Mouse (Mus musculus) heart, adult 2 months (tissue): ENCODE results near the gene Tenm3. TPM values are rescaled to one million over a fixed set of nuclear protein-coding genes. Genes with fewer than 3 reads are reported as not detected.

Experiments used
- DNase-seq, 2 experiments: peaks; one replicate each; pipeline ENCODE4 v3.0.0; 2021
- H3K27ac ChIP-seq: fragments of 200-600 bp; 2 replicates; pipeline ENCODE4 v1.8.1; 2022
- H3K27me3 ChIP-seq: fragments of 200-500 bp; 2 replicates; pipeline ENCODE4 v1.6.1; 2012; ENCODE audit warnings: mild to moderate bottlenecking, low read length, inconsistent platforms, mixed read lengths; ENCODE audit not compliant: control insufficient read depth, insufficient read depth
- H3K36me3 ChIP-seq: fragments of 200-500 bp; 2 replicates; pipeline ENCODE4 v1.6.1; 2012; ENCODE audit warnings: low read length, inconsistent platforms; ENCODE audit not compliant: control insufficient read depth, insufficient read depth
- H3K4me1 ChIP-seq: fragments of 200-500 bp; 2 replicates; pipeline ENCODE4 v1.6.1; 2011; ENCODE audit warnings: low read length; ENCODE audit not compliant: control insufficient read depth, insufficient read depth
- H3K4me3 ChIP-seq: fragments of 200-600 bp; 2 replicates; pipeline ENCODE4 v1.8.1; 2022
- H3K79me2 ChIP-seq: fragments of 200-500 bp; replicated peaks from 2 replicates; pipeline ENCODE4 v1.6.1; 2012; ENCODE audit warnings: mild to moderate bottlenecking, inconsistent platforms, low read length, moderate library complexity, mixed read lengths; ENCODE audit not compliant: control insufficient read depth, insufficient read depth
- H3K9ac ChIP-seq: fragments of 200-500 bp; 2 replicates; pipeline ENCODE4 v1.6.1; 2012; ENCODE audit warnings: low read depth, mild to moderate bottlenecking, control low read depth, inconsistent platforms, low read length, mixed read lengths
- CTCF ChIP-seq: fragments of 200-600 bp; IDR thresholded peaks from 2 replicates; pipeline ENCODE4 v1.8.1; 2022; ENCODE audit warnings: antibody characterized with exemption, mild to moderate bottlenecking, moderate library complexity
- EP300 ChIP-seq: fragments of 200-500 bp; IDR thresholded peaks from 2 replicates; pipeline ENCODE4 v1.6.1; 2011; ENCODE audit warnings: low read depth, low read length, control low read depth; ENCODE audit not compliant: insufficient read depth
- POLR2A ChIP-seq: fragments of 200-500 bp; IDR thresholded peaks from 2 replicates; pipeline ENCODE4 v1.6.1; 2011; ENCODE audit warnings: mild to moderate bottlenecking, low read depth, low read length, control low read depth; ENCODE audit not compliant: insufficient read depth
- WGBS: fragments of 180-500 bp; shearing (Covaris S2); methylation state at CpG from one replicate; pipeline ENCODE4 v1.1.7; 2018; 5-methylcytosine and 5-hydroxymethylcytosine counted together
- intact Hi-C: fragments of 180-260 bp; cut with DNase I; formaldehyde crosslinking; loops from one replicate; pipeline ENCODE4 v1.15.1; 2025
- polyA plus RNA-seq: library from polyadenylated mRNA; depleted of rRNA; stranded (reverse); fragments of >200 nt; gene quantifications from 2 replicates; pipeline ENCODE4 v1.2.3, GENCODE M21; 2012
- total RNA-seq, 2 experiments: library from RNA; stranded (reverse); gene quantifications; 2 replicates each; pipeline ENCODE4 v1.2.3; 2021

Tenm3 gene
- total and polyA plus RNA-seq, 3 experiments, result 2.0 to 3.8 (median 2.2) TPM

- 75% methylated on average over 7 of the region's 7 CpGs for WGBS
- Histone ChIP-seq H3K4me1 (no peaks in the 10 kb centered on the region), H3K4me3 (no peak overlapping the region), H3K79me2 (no peaks in the 10 kb centered on the region), H3K27ac (no peak overlapping the region), H3K9ac (no peak overlapping the region), H3K27me3 (no peaks in the 10 kb centered on the region), H3K36me3 (no peaks in the 10 kb centered on the region)
- DNase-seq, result no peak
- no peak for TF ChIP-seq EP300
- no peak for TF ChIP-seq POLR2A
- no peak for TF ChIP-seq CTCF
- intact Hi-C loops, result no loop called here
Measured at GRCm38 (mm10) chr8:48649415-48649814, 194.3 kb downstream of the Tenm3 start.

GRCm38 (mm10) chr8:48646110-48646509, 197.6 kb downstream of the Tenm3 start:
- H3K36me3 ChIP-seq, result no peaks in the 10 kb centered on the region
- no peaks in the 10 kb centered on the region for H3K27me3 ChIP-seq
- no peak for DNase-seq
- H3K79me2 ChIP-seq, result no peaks in the 10 kb centered on the region
- 83% methylated on average over 18 of the region's 18 CpGs for WGBS
- no peak for TF ChIP-seq POLR2A
- TF ChIP-seq CTCF, result no peak
- no peak for TF ChIP-seq EP300
- H3K4me3 ChIP-seq, result no peak overlapping the region
- no peak overlapping the region for H3K27ac ChIP-seq
- no peaks in the 10 kb centered on the region for H3K4me1 ChIP-seq
- intact Hi-C loops, result no loop called here
- no peak overlapping the region for H3K9ac ChIP-seq

- TF ChIP-seq CTCF (no peak), EP300 (no peak), POLR2A (no peak)
- WGBS, result 80% methylated on average over 4 of the region's 4 CpGs
- H3K36me3 ChIP-seq, result no peaks in the 10 kb centered on the region
- no peak overlapping the region for H3K9ac ChIP-seq
- H3K27ac ChIP-seq, result no peak overlapping the region
- H3K79me2 ChIP-seq, result no peaks in the 10 kb centered on the region
- no peak overlapping the region for H3K4me3 ChIP-seq
- H3K27me3 ChIP-seq, result no peaks in the 10 kb centered on the region
- intact Hi-C loops, result no loop called here
- DNase-seq, result no peak
- no peaks in the 10 kb centered on the region for H3K4me1 ChIP-seq
Measured at GRCm38 (mm10) chr8:48638129-48638528, 205.6 kb downstream of the Tenm3 start.

GRCm38 (mm10) chr8:48636979-48637378, 206.8 kb downstream of the Tenm3 start:
- Histone ChIP-seq H3K4me1 (no peaks in the 10 kb centered on the region), H3K27me3 (no peaks in the 10 kb centered on the region), H3K4me3 (no peak overlapping the region), H3K36me3 (no peaks in the 10 kb centered on the region), H3K27ac (no peak overlapping the region), H3K9ac (no peak overlapping the region), H3K79me2 (no peaks in the 10 kb centered on the region)
- no peak for TF ChIP-seq EP300
- no peak for TF ChIP-seq POLR2A
- TF ChIP-seq CTCF, result no peak
- no peak for DNase-seq
- WGBS, result 71% methylated on average over 5 of the region's 5 CpGs
- intact Hi-C loops, result no loop called here

- no peaks in the 10 kb centered on the region for H3K27me3 ChIP-seq
- no peak overlapping the region for H3K4me3 ChIP-seq
- no peak for TF ChIP-seq EP300
- TF ChIP-seq POLR2A, result no peak
- no peak overlapping the region for H3K9ac ChIP-seq
- H3K4me1 ChIP-seq, result no peaks in the 10 kb centered on the region
- WGBS, result 50% methylated on average over 4 of the region's 4 CpGs
- no peaks in the 10 kb centered on the region for H3K79me2 ChIP-seq
- no peak overlapping the region for H3K27ac ChIP-seq
- no peak for DNase-seq
- H3K36me3 ChIP-seq, result no peaks in the 10 kb centered on the region
- intact Hi-C loops, result no loop called here
Measured at GRCm38 (mm10) chr8:48635815-48636214, 207.9 kb downstream of the Tenm3 start.

- no peak for DNase-seq
Measured at GRCm38 (mm10) chr8:48633426-48633825, 210.3 kb downstream of the Tenm3 start.

More at GRCm38 (mm10) chr8:48633426-48633825, 210.3 kb downstream of the Tenm3 start:
- intact Hi-C loops, result no loop called here
- H3K27ac ChIP-seq, result no peak overlapping the region
- 69% methylated on average over 8 of the region's 8 CpGs for WGBS
- H3K9ac ChIP-seq, result no peak overlapping the region
- no peaks in the 10 kb centered on the region for H3K27me3 ChIP-seq
- H3K4me3 ChIP-seq, result no peak overlapping the region
- no peaks in the 10 kb centered on the region for H3K4me1 ChIP-seq
- no peaks in the 10 kb centered on the region for H3K79me2 ChIP-seq
- no peaks in the 10 kb centered on the region for H3K36me3 ChIP-seq
- no peak for TF ChIP-seq CTCF
- no peak for TF ChIP-seq EP300
- TF ChIP-seq POLR2A, result no peak
